Mouse (Mus musculus) stomach, postnatal 0 days (tissue): ENCODE measurements around the gene Relb.

Experiments
- CTCF ChIP-seq: IDR thresholded peaks from 2 replicates; pipeline ENCODE4 v1.5.1; 2016; ENCODE audit warnings: antibody characterized with exemption, low read depth, mild to moderate bottlenecking, moderate library complexity
- EP300 ChIP-seq: optimal IDR thresholded peaks from 2 replicates; pipeline ENCODE3; 2016; ENCODE audit warnings: antibody characterized with exemption

DNA sequence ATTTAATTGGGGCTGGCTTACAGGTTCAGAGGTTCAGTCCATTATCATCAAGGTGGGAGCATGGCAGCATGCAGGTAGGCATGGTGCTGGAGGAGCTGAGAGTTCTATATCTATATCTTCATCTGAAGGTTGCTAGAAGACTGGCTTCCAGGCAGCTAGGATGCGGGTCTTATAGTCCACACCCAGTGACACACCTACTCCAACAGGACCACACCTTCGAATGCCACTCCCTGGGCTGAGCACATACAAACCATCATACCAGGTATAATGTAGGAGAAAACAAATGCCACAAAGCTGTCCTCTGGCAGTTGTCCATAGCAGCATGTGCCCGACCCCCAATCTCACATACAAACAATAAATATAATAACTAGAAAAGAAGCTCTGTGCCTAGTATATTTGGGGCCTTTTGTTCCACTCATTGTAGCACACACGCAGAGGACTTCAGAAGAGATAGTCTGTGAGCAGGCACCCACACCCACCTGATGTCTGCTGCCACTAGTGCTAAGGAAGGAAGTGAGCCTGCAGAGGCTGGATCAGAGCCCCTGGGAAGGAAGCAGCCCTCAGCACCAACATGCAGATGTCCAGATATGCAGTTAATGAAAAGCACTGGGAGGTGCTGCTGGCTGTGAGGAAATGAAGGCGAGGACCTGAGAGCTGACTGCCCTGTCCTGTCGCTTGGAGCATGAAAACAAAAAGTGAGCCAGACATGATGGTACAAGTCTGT is 22.0 kb upstream of the Relb start:
- TF ChIP-seq CTCF: no peak
- TF ChIP-seq EP300: no peak
